Mouse (Mus musculus) mouse trophoblast stem cell (cell line): Measurements from ENCODE around the gene Mgam.
"Not testable (repeated sequence)": the region's sequence is repeated elsewhere in the genome, so short reads cannot be mapped to it uniquely, and the experiment has no call there.

Experiments used
- in situ Hi-C, 2 experiments: fragments of 300-500 bp; cut with MseI, MboI; formaldehyde crosslinking; loops; 2 replicates in 1 of 2; 3 replicates in 1 of 2; pipeline ENCODE4 v1.15.1; 2025

The Mgam gene

GRCm38 (mm10) chr6:40628406-40629000 is at the start of gene Mgam:
Gene Mgam (plus strand): TSS chr6:40628831.
- in situ Hi-C loops: no loop called here

GRCm38 (mm10) chr6:40584336-40584735 is 44.3 kb upstream of the Mgam start:
- in situ Hi-C loops: no loop called here

- in situ Hi-C loops: no loop called here
Observed at GRCm38 (mm10) chr6:40585645-40586044, 43.0 kb upstream of the Mgam start, which contains the start of gene Clec5a. Gene Clec5a (minus strand): TSS chr6:40585821.

- in situ Hi-C loops: no loop called here
Observed at GRCm38 (mm10) chr6:40588346-40588745, 40.3 kb upstream of the Mgam start.

- in situ Hi-C loops: no loop called here
Observed at GRCm38 (mm10) chr6:40594804-40595550, 33.7 kb upstream of the Mgam start.

- in situ Hi-C loops: not testable (repeated sequence)
Observed at GRCm38 (mm10) chr6:40598546-40598945, 30.1 kb upstream of the Mgam start.

- in situ Hi-C loops: no loop called here
Observed at GRCm38 (mm10) chr6:40607431-40607830, 21.2 kb upstream of the Mgam start.

- in situ Hi-C loops: no loop called here
Observed at GRCm38 (mm10) chr6:40610244-40610643, 18.4 kb upstream of the Mgam start.

- in situ Hi-C loops: no loop called here
Observed at GRCm38 (mm10) chr6:40613260-40613852, 15.3 kb upstream of the Mgam start, which contains the start of gene Tas2r138. Gene Tas2r138 (minus strand): TSS chr6:40613310.

- in situ Hi-C loops: loop anchor here (5.0 kb wide), 2 partner anchors 64 to 69 kb away; no protein-coding TSS in a partner anchor
Observed at GRCm38 (mm10) chr6:40617965-40618364, 10.7 kb upstream of the Mgam start.

- in situ Hi-C loops: no loop called here
Observed at GRCm38 (mm10) chr6:40626111-40626510, 2.5 kb upstream of the Mgam start.

- in situ Hi-C loops: no loop called here
Observed at GRCm38 (mm10) chr6:40634640-40635071, 6.0 kb downstream of the Mgam start.

GRCm38 (mm10) chr6:40635559-40635958 is 6.9 kb downstream of the Mgam start:
- in situ Hi-C loops: no loop called here

- in situ Hi-C loops: no loop called here
Observed at GRCm38 (mm10) chr6:40637755-40638154, 9.1 kb downstream of the Mgam start.

- in situ Hi-C loops: no loop called here
Observed at GRCm38 (mm10) chr6:40640710-40641538, 12.3 kb downstream of the Mgam start.

GRCm38 (mm10) chr6:40645701-40646100 is 17.1 kb downstream of the Mgam start:
- in situ Hi-C loops: no loop called here

- in situ Hi-C loops: no loop called here
Observed at GRCm38 (mm10) chr6:40650953-40651352, 22.3 kb downstream of the Mgam start.

- in situ Hi-C loops: no loop called here
Observed at GRCm38 (mm10) chr6:40660930-40661329, 32.3 kb downstream of the Mgam start.

GRCm38 (mm10) chr6:40689180-40689579 is 60.5 kb downstream of the Mgam start:
- in situ Hi-C loops: loop anchor here in 1 of 2 experiments (5.0 kb wide), 1 partner anchor 72 kb away; no protein-coding TSS in a partner anchor

- in situ Hi-C loops: not testable (repeated sequence)
Observed at GRCm38 (mm10) chr6:40692007-40692406, 63.4 kb downstream of the Mgam start.

GRCm38 (mm10) chr6:40713494-40713893 is 84.9 kb downstream of the Mgam start:
- in situ Hi-C loops: not testable (repeated sequence)

- in situ Hi-C loops: no loop called here
Observed at GRCm38 (mm10) chr6:40715705-40716104, 87.1 kb downstream of the Mgam start.
